Mouse (Mus musculus) heart, adult 11 months (tissue): ENCODE results near the gene Ddrgk1.
A peak's percentile ranks its signal among the peaks of the same experiment; 100 is the strongest.
"Not testable (repeated sequence)": the region's sequence is repeated elsewhere in the genome, so short reads cannot be mapped to it uniquely, and the experiment has no call there.

Experiments used
- DNase-seq: peaks from one replicate; pipeline ENCODE4 v3.0.0; 2022

The Ddrgk1 gene

DNA sequence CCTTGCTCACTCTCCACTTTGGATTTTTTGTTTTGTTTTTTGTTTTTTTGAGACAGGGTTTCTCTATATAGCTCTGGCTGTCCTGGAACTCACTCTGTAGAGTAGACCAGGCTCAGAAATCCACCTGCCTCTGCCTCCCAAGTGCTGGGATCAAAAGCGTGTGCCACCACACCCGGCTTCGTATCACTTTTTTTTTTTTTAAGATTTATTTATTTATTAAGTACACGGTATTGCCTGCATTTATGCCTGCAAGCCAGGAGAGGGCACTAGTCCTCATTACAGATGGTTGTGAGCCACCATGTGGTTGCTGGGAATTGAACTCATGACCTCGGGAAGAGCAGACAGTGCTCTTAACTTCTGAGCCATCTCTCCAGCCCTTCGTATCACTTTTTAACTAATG lies 15.4 kb downstream of the Ddrgk1 start:
- DNase-seq, result not testable (repeated sequence)

DNA sequence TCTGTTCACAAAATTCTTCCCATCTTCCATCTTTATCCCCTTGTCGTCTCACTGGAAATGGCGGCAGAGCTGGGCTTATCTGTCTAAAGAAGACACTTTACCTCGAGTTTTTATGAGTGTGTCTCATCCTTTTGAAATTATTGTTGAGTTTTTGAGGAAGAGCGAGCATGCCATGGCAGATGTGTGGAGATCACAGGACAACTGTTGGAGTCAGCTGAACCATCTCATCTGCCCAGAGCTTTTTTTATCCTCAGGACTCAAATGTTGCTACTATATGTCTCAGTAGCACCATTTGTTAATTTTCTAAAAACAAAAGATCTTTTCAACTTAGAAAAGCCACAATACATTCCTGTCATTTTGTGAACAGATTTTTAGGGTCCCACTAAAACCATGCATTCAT lies 19.3 kb downstream of the Ddrgk1 start:
- DNase-seq, result no peak

DNA sequence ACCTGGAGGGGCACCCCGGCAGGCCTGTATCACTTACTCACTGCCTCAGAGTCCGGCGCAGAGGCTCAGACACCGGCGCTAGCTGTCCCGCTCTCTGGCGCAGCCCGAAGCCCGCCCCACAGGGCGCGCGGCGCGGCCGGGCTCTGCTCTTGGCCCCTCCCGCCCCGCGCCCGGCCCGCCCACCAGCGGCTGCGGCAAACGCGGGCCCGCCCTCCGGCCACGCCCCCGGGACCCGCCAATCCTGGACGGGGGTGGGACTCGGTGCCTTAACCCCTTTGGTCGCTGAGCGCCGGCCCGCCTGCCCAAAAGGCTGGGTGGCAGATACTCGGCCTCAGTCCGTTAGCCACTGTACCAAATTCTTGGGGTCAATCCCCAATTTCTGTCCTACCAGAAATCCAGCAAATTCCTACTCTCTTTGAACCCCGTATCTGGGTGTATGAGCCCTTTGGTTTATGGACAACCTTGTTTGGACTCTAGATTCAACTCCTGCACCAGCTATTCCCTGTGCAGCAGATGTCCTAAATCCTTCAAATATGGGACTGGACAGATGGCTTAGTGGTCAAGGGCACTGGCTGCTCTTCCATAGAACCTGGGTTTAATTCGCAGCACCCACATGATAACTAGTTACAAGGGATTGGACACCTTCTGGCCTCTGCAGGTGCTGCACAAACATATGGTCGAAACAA lies 21.6 kb downstream of the Ddrgk1 start, which contains the start of gene Lzts3:
Lzts3 (minus strand) TSS at position 120 of the 686 bp plus-strand sequence.
- peak; percentile 99 for DNase-seq

DNA sequence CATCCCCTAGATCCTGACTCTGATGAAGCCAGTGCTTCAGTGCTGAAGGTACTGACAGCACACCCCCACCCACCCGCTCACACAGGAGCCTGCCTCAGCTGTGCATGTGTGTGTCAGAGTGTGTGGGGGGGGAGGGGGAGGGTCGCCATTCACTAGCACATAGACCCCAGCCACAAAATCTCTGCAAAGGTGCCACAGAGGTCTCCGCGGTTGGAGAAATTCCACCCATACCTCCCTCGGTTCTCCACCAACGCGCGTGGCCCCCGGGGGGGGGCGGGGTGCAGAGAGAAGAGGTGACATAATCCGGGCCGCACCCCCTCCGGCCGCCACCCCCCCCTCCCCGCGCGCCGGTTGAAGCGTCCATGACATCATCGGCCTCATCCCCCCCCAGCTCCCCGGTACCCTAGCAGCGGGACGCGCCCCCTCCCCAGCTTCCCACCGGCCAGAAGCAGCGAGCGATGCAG lies 22.2 kb downstream of the Ddrgk1 start:
- DNase-seq, result peak; percentile 94

DNA sequence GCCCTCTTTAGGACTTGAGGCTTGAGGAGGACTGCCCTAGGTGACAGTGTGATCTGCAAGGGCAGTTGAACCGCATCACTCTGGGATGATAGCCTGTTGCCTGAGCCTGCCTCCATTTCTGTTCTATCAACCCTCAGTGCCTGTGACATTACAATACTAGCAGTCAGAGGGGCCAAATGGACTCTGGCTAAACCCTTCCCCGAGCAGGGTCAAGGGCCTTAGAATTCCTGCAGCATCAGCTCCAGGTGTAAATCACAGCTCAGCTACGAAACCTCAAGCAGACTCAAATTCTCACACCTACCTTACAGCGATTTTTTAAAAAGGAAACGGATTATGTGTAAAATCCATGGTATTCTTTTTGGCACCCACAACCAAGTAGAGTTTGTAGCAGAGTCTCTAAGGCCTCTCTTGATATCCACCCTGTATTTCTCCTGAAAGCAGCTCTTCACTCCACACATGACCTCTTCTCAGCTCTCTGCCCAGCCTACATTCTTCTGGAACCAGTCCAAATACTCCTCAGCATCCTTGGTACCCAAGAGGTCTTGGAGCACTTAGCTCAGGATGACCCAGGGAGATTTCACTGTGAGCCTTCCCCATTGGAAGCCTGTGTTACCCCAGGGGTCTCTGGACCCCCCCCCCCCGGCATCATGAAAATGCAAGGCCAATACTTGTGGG lies 23.0 kb downstream of the Ddrgk1 start:
- no peak for DNase-seq

DNA sequence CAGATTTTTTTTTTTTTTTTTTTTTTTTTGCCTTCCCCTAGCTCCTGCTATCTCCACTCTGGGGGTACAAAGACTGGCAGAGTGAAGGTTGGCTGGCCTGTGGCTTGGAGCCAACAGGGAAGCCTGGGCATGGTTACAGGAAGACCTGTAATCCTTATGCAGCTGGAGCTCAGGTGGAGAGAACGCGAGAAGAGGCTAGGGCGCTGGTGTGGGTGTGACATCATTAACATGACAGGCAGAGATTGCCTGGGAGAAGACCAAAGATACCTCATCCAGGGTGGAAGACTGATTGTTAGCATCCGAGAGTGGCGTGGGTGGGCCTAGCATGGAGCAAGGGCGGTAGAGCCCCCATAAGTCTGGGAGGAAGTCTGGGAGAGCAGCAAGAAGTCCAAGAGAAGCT lies 25.2 kb downstream of the Ddrgk1 start:
- no peak for DNase-seq

DNA sequence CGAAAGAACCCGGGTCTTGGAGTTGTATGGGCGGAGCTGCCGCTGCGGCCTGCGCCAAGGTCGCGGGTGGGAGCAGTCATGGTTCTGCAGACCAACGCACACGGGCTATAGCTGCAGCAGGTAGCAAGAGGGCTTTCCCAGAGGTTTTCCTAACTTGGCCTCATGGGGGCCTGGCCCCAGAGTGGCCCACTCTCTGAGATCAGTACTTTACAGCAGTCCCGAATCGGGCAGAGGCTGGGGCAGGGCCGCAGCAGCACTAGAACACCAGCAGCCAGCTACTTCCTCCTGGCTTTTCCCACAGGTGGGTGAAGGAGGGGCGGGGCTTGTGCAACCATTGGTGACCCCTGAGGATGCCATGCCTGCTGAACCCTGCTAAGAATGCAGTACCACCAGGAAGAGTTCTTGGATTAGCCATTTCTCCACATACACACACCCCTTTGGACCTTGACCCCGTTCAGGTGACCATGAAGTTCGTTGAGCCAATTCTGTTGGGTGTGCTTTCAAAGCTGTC lies 26.3 kb downstream of the Ddrgk1 start:
- peak; percentile 88 for DNase-seq

DNA sequence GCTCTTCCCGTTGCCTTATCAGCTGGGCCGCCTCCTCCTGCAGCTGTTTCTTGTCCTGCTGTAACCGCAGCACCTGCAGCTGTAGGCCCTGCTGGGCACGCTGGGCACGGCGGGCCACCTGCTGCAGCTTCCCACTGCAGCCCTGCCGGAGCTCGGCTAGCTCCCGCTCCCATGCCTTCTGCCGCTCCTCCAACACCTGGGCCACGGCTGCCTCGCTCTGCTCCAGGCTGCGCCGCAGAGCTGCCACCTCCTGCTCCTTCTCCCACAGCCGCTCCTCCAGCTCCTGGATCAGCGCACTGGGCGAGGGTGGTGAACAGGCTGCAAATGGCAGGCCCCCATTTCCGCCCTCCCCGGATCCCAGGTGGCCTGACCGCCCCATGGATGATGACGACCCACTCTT lies 28.6 kb downstream of the Ddrgk1 start:
- DNase-seq, result no peak

DNA sequence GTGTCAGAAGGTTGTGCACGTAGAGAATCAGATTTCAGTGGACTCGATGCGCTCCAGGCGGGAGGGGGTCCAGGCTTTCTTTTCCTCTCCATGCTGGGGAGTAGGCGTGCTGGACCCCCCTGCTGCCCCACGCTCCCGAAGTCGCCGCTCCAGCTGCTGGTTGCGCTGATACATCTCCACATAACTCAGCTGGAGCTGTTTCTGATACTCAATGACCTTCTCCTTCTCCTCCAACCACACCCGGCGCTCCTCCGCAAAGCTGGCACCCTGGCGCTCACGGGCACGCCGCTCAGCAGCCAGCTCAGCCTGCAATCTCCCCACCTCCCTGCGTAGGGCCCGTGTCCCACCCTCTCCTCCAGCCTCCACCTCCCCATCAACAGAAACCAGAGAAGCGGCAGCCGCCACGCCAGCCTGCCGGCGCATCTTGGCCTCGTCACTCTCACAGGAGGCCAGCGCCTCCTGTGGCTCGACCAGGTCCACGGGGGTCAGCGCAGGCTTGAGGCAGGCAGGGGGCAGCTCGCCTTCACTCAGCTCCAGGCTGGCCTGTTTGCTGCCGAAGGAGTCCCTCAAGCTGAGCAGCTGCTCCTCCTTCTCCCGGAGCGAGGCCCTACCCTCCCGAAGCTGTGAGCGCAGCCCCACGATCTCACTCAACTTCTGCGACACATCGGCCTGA lies 29.6 kb downstream of the Ddrgk1 start:
- DNase-seq, result peak; percentile 91

DNA sequence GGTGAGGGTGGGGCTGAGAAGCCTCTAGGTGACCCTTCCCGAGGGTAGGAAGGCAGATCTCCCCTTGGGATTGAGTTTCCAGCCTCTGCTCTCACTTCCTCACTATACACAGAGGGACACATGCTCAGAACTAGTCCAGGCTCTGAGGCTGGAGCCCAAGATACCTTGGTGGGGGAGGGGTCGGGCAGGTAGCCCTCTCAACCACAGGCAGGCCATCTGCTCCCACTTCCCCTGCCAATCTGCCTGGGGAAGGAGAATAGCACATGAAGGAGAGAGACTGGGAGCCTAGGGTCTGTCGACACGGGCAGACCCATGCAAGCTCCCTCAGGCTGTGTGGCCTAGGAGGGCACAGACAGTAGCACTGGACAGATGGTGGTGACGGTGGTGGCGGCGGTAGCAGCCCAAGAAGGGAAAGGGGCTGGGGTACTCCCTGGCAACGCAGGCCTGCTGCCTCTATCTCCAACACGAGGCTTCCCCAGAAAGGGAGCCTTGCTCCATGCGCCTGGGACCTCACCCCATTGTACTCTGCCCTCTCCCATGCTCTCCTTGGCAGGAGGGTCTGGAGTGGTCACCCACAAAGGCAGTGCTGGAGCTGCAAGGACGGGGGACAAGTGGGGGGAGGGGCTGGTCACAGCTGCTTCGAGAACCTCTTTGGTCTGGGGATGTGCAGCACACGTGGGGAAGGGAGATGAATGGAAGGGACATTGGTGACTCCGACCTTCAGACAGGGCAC lies 30.3 kb downstream of the Ddrgk1 start:
- no peak for DNase-seq

DNA sequence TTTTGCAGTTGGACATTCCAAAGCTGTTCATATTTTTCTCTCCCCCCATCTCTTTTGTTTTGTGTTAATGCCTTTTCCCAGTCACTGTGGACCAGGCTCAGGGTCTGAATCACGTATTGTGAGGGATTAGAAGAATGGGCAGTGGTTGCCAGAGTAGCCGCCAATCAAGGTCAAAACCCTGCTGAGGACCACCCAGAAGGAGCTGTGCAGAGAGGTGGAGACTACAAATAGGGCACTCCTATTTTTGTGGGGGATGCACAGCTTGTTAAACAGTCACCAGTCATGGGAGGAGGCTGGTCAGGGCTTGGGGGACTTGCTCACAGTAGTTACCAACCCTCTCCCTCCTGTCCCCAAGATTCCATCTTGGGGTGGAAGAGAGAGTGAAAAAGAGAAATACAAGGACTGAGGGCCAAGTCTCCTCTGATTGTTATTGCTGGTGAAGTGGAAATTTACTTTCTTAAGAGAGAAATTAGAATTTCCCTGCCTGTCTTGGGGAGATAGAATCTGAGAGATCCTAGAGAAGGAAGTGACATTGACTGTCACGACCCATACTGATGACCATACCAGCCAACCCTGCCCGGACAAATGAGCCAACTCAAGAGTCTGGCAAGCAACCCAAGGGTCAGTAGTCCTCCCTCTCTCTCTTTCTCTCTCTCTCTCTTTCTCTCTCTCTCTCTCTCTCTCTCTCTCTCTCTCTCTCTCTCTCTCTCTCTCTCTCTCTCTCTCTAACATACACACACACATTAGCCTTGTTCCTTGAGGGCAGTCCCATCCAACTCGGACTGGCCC lies 31.4 kb downstream of the Ddrgk1 start:
- no peak for DNase-seq

DNA sequence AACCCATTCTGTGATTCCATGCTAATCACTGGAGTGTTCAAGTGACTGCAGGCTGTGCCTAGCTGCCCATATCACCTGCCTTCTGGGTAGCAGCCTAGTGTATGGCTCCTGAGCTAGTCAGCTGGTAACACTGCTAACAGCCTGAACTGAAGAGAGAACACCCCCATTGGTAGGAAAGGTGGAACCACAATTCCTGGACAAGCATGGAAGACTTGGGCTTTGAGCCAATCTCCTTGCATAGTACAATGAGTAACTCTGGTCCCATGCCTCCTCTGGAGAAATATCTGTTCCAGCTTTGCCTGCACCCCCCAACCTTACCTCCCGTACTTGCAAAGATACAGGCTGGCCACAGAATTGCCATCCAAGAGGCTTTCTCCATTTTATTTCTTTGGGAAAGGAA lies 32.0 kb downstream of the Ddrgk1 start:
- DNase-seq, result no peak

DNA sequence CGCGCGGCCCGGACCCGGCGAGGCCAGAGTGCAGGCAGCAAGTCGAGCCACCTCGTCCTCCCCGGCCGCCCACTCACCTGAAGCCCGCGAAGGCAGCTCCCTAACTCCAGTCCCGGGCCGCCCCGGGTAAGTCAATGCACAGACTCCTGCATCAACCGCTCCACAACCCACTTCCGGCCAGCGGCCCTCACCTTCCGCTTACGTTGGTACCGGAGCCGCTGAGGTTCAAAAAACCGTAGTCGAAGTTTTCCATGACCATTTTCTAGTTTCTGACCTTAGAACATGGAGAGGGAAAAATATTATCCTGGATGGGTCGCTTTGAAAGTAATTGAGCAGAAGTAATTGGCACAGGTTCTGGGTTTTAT lies 34.6 kb downstream of the Ddrgk1 start, which contains the start of the genes Fastkd5 and Ubox5:
Fastkd5 (minus strand) TSS at position 189 of the 365 bp plus-strand sequence.
Ubox5 (minus strand) TSS at position 200 of the 365 bp plus-strand sequence.
- DNase-seq, result peak; percentile 99

DNA sequence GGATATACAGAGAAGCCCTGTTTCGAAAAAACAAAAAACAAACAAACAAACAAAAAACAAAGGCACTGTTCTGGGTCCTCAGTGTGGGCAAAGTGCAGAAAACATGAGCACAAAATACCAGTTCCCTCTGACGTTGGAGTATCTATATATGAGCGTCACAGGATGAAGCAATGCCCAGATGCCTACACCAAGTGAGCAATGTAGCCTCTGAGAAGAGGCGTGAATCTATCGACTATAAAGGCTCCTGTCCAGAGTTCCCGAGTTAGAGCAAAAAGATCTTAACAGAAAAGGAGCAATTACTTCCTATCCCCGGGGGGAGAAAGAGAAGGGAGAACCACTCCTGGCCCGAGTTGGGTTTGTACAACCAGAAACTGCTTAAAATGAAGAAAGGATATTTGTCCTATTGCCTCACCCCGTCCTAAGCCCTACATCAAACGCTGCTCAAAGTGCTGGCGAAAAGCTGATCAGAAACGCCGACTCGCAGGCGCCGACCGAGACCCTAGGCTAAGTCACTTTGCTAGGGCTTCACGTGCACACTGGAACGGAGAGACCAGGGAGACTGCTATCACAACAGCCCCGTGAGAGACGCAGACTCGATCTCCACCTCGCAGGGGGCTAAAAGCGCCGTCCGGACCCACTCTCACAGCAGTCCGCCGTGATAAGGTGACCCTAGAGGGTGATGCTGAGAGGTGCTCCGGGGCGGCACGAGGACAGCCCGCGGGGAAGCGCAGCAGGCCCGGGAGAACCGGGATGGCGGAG lies 35.2 kb downstream of the Ddrgk1 start:
- DNase-seq, result no peak

DNA sequence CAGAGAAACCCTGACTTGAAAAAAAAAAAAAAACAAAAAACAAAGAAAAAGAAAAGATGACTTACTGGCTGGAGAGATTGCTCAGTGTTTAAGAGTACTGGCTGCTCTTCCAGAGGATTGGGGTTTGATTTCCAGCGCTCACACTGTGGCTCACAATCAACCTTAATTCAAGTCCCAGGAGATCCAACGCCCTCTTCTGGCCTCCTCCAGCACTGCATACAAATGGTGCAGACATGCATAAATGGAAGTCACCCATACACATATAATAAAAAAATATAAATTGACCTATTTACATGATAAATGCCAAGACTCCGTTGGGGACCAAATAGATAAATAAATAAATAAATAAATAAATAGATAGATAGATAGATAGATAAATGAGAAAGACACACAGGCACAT lies 36.0 kb downstream of the Ddrgk1 start:
- no peak for DNase-seq

DNA sequence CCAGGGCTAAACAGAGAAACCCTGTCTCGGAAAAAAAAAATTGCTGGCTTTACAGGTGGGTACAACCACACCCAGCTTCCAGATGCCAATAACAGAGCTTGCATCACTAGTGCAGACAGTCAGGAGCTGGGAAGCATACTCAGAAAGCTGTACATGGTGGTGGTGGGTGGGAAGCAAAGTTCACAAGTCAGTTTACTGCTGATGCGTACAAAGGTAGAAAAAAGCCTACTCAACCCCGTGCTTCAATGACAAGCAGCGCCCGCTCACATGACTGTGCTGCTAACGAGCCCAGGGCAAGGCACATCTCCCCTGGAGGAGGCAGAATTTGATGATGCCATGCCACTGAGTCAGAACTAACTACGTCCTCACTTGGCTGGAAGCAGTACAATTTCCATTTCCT lies 45.5 kb downstream of the Ddrgk1 start:
- no peak for DNase-seq

DNA sequence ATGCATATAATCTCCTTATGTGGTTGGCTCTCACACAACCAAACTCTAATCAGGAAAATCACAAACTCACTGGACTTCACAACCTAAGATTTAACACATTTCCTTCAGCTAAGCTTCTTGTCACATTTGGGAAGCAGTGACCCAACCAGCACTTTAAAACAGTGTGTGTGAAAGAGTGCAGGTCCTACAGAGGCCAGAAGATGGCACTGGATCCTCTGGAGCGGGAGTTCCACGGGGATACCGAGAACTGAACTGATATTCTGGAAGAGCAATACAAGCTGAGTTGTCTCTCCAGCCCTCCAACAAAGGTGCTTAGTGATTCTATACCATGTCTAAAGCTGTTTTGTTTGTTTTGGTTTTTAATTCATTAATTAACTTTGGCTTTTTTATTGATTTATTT lies 51.4 kb downstream of the Ddrgk1 start:
- DNase-seq, result no peak
